Mouse (Mus musculus) heart, embryonic 16.5 days (tissue): ENCODE data around the gene Klk1b11. TPM values are rescaled to one million over a fixed set of nuclear protein-coding genes. Genes with fewer than 3 reads are reported as not detected.
"Not testable (repeated sequence)": the region's sequence is repeated elsewhere in the genome, so short reads cannot be mapped to it uniquely, and the experiment has no call there.

ENCODE experiments used
- ATAC-seq: fragments of 200-750 bp; cut with Nextera tagmentation; replicated peaks from 2 replicates; pipeline ENCODE4 v1.8.0; 2017; ENCODE audit warnings: moderate number of reproducible peaks; ENCODE audit not compliant: insufficient read depth, low FRiP score; ENCODE audit errors: extremely low read depth
- H3K27ac ChIP-seq: fragments of 300-500 bp; sonication (generic); 2 replicates; pipeline ENCODE4 v1.5.1; 2014; ENCODE audit warnings: mild to moderate bottlenecking, low read length, control low read depth, moderate library complexity
- H3K27me3 ChIP-seq: fragments of 300-500 bp; sonication (generic); 2 replicates; pipeline ENCODE4 v1.6.1; 2014; ENCODE audit warnings: low read length, mixed read lengths; ENCODE audit not compliant: control insufficient read depth, insufficient read depth
- H3K36me3 ChIP-seq: fragments of 300-500 bp; sonication (generic); 2 replicates; pipeline ENCODE4 v1.6.1; 2014; ENCODE audit not compliant: control insufficient read depth, insufficient read depth
- H3K4me1 ChIP-seq: fragments of 300-500 bp; sonication (generic); 2 replicates; pipeline ENCODE4 v1.6.1; 2014; ENCODE audit warnings: low read length, mixed read lengths; ENCODE audit not compliant: control insufficient read depth, insufficient read depth
- H3K4me2 ChIP-seq: fragments of 300-500 bp; sonication (generic); 2 replicates; pipeline ENCODE4 v1.6.1; 2014; ENCODE audit warnings: low read depth, mild to moderate bottlenecking, control low read depth, low read length
- H3K4me3 ChIP-seq: fragments of 300-500 bp; sonication (generic); 2 replicates; pipeline ENCODE4 v1.5.1; 2014; ENCODE audit warnings: mild to moderate bottlenecking, control low read depth, low read length
- H3K9ac ChIP-seq: fragments of 300-500 bp; sonication (generic); 2 replicates; pipeline ENCODE4 v1.6.1; 2014; ENCODE audit warnings: low read length, control low read depth
- H3K9me3 ChIP-seq: fragments of 300-500 bp; sonication (generic); replicated peaks from 2 replicates; pipeline ENCODE4 v1.6.1; 2016; ENCODE audit warnings: low read length; ENCODE audit not compliant: control insufficient read depth
- WGBS: fragments of 180-500 bp; shearing (Covaris S2); extraction: QIAGEN DNeasy Blood & Tissue Kit; methylation state at CpG from one replicate; pipeline ENCODE4 v1.1.7; 2014; 5-methylcytosine and 5-hydroxymethylcytosine counted together
- polyA plus RNA-seq: library from polyadenylated mRNA; unstranded; fragments of >200 nt; fragmentation: Nextera tagmentation; extraction: Ambion mirVana; gene quantifications from 2 replicates; pipeline ENCODE4 v1.2.1, GENCODE M21; 2015

The Klk1b11 gene
- polyA plus RNA-seq, 1 experiment from 2014 or later: 0.17 TPM

DNA sequence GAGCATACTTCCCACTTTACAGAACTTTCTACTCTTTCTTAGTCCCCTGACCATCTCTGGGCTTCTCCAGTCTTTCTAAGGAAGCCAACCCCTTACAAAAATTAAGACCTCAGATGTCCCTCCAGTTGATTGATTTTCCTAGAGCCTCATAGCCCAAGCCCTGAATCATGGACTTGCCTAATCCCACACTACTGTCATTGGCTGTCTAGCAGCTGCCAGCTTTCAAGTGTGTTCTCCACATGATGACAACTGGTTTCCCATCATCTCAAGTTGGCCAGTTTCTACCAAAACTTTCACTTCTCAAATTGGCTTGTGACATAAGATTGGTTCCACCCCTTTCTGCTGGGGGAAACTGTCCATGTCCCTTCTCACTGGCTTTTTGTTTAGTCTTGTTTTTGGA is 9.2 kb downstream of the Klk1b11 start:
- Histone ChIP-seq H3K27ac (no peak overlapping the region), H3K36me3 (no peaks in the 10 kb centered on the region), H3K9me3 (no peaks in the 10 kb centered on the region), H3K9ac (no peak overlapping the region), H3K4me3 (no peak overlapping the region), H3K27me3 (no peaks in the 10 kb centered on the region), H3K4me2 (no peak overlapping the region), H3K4me1 (no peaks in the 10 kb centered on the region)
- no peak for ATAC-seq

GRCm38 (mm10) chr7:44011868-44012267 is 16.2 kb downstream of the Klk1b11 start, which contains the start of gene Klk1b26:
Klk1b26 (plus strand) TSS chr7:44012168.
- H3K9ac ChIP-seq, H3K4me3 ChIP-seq, H3K27ac ChIP-seq, H3K27me3 ChIP-seq, H3K4me1 ChIP-seq, H3K4me2 ChIP-seq, H3K36me3 ChIP-seq, ATAC-seq, H3K9me3 ChIP-seq: not testable (repeated sequence)

DNA sequence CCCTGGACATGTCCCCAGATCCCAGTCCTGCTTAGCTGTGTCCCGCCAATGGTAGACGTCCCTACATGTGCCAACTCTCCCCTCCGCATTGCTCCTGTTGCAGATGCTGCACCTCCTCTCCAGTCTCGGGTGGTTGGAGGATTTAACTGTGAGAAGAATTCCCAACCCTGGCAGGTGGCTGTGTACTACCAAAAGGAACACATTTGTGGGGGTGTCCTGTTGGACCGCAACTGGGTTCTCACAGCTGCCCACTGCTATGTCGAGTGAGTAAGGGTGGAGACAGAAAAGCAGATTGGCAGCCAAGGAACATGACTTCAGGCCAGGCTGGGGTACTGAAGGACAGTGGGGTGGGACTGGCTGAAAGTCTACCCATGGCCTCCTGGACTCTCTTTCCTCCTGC is 19.0 kb downstream of the Klk1b11 start:
- H3K36me3 ChIP-seq: not testable (repeated sequence)

DNA sequence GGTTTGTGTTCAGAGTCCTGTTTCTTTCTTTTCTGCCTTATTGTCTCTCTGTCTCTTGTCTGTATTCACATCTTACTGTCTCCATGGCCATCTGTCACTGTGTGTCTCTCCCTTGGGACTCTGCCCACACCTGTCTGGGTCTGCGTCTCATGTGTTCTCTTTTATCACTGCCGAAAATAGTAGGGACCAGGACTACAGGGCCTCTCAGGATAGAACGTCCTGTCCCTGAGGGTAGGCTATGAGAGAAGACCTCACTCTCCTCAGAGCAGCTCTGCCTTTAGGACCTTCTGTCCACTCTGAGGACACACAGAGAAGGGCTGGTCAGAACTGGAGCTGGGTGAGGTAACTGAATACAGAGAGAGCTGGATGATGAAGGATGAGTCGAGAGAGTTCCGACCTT is 19.4 kb downstream of the Klk1b11 start:
- Histone ChIP-seq H3K36me3 (no peaks in the 10 kb centered on the region), H3K4me3 (no peak overlapping the region), H3K4me1 (no peaks in the 10 kb centered on the region), H3K9me3 (no peaks in the 10 kb centered on the region), H3K4me2 (no peak overlapping the region), H3K27ac (no peak overlapping the region), H3K9ac (no peak overlapping the region), H3K27me3 (no peaks in the 10 kb centered on the region)
- whole genome bisulfite sequencing: 81% methylated on average over 5 of the region's 5 CpGs
- no peak for ATAC-seq

More for the DNA sequence above, 19.0 kb downstream of the Klk1b11 start:
- H3K27ac ChIP-seq, ATAC-seq, H3K4me2 ChIP-seq, H3K9me3 ChIP-seq, H3K4me1 ChIP-seq, H3K27me3 ChIP-seq, H3K4me3 ChIP-seq, H3K9ac ChIP-seq: not testable (repeated sequence)
- WGBS: 68% methylated on average over 6 of the region's 6 CpGs

Other genes starting within 250 kb of the Klk1b11 start
- gene Klk12, start 227.0 kb upstream of the Klk1b11 start, polyA plus RNA-seq: not detected in 2 replicates
- gene Klk11, start 221.3 kb upstream of the Klk1b11 start, polyA plus RNA-seq: 0.19 and 0.25 TPM in 2 replicates
- gene Klk10, start 214.8 kb upstream of the Klk1b11 start, polyA plus RNA-seq: 1.6 and 1.7 TPM in 2 replicates
- gene Klk9, start 204.0 kb upstream of the Klk1b11 start, polyA plus RNA-seq: 0.09 and 0.10 TPM in 2 replicates
- gene Klk8, start 198.3 kb upstream of the Klk1b11 start, polyA plus RNA-seq: 22.1 and 23.0 TPM in 2 replicates
- gene Klk7, start 184.6 kb upstream of the Klk1b11 start, polyA plus RNA-seq: 0.12 TPM in 1 of 2 replicates, not detected in the other
- not detected in 2 replicates for gene Klk6, start 171.4 kb upstream of the Klk1b11 start, polyA plus RNA-seq
- not detected in 2 replicates for gene Klk5, start 153.9 kb upstream of the Klk1b11 start, polyA plus RNA-seq
- gene Klk4, start 114.7 kb upstream of the Klk1b11 start, polyA plus RNA-seq: 0.11 and 0.15 TPM in 2 replicates
- gene Klk15, start 62.1 kb upstream of the Klk1b11 start, polyA plus RNA-seq: not detected in 2 replicates
- gene Klk1b8, start 45.2 kb upstream of the Klk1b11 start, polyA plus RNA-seq: not detected in 2 replicates
- 0.28 TPM in 1 of 2 replicates, not detected in the other for gene Klk1b1, start 29.1 kb upstream of the Klk1b11 start, polyA plus RNA-seq
- gene Klk1b9, start 19.8 kb upstream of the Klk1b11 start, polyA plus RNA-seq: not detected in 2 replicates
- gene Klk1b26, start 16.3 kb downstream of the Klk1b11 start, polyA plus RNA-seq: 0.13 TPM in 1 of 2 replicates, not detected in the other
- gene Klk1b27, start 56.4 kb downstream of the Klk1b11 start, polyA plus RNA-seq: not detected in 2 replicates
- not detected in 2 replicates for gene Klk1b21, start 106.5 kb downstream of the Klk1b11 start, polyA plus RNA-seq
- gene Klk1b22, start 116.8 kb downstream of the Klk1b11 start, polyA plus RNA-seq: not detected in 2 replicates
- not detected in 2 replicates for gene Klk1b16, start 140.9 kb downstream of the Klk1b11 start, polyA plus RNA-seq
- not detected in 2 replicates for gene Klk1b24, start 192.4 kb downstream of the Klk1b11 start, polyA plus RNA-seq
- gene Klk1b3, start 202.3 kb downstream of the Klk1b11 start, polyA plus RNA-seq: not detected in 2 replicates
- gene Klk1b4, start 211.6 kb downstream of the Klk1b11 start, polyA plus RNA-seq: not detected in 2 replicates
- not detected in 2 replicates for gene Klk1b5, start 220.1 kb downstream of the Klk1b11 start, polyA plus RNA-seq
- 0.25 TPM in 1 of 2 replicates, not detected in the other for gene Klk1, start 229.5 kb downstream of the Klk1b11 start, polyA plus RNA-seq
- not detected in 2 replicates for gene Gm36864, start 240.3 kb downstream of the Klk1b11 start, polyA plus RNA-seq